Mouse (Mus musculus) testis, adult 2 months (tissue): ENCODE data around the gene Hoxb1.

Experiments used
- CTCF ChIP-seq: fragments of 200-500 bp; IDR thresholded peaks from 2 replicates; pipeline ENCODE4 v1.5.1; 2012; ENCODE audit warnings: low read depth, mild to moderate bottlenecking, inconsistent platforms, low read length, moderate library complexity; ENCODE audit not compliant: control insufficient read depth, insufficient read depth, insufficient replicate concordance
- POLR2A ChIP-seq: fragments of 200-500 bp; IDR thresholded peaks from 2 replicates; pipeline ENCODE4 v1.6.1; 2012; ENCODE audit warnings: low read depth, mild to moderate bottlenecking, inconsistent platforms, low read length, moderate library complexity; ENCODE audit not compliant: control insufficient read depth

DNA sequence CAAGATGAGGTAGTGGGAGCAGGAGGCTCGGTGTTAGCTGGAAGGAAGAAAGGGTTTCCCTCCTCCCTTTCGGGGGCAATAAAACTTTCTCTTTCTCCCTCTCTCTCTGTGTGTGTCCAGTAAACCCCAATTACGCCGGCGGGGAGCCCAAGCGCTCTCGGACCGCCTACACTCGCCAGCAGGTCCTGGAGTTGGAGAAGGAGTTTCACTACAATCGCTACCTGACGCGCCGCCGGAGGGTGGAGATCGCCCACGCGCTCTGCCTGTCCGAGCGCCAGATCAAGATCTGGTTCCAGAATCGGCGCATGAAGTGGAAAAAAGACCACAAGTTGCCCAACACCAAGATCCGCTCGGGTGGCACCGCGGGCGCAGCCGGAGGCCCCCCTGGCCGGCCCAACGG lies 45.6 kb upstream of the Hoxb1 start:
- TF ChIP-seq CTCF, result no peak
- TF ChIP-seq POLR2A, result no peak
